Mouse (Mus musculus): ENCODE data around the gene Pole2. TPM values are rescaled to one million over a fixed set of nuclear protein-coding genes. Genes with fewer than 3 reads are reported as not detected.

Gene Pole2
- 9.3 TPM for polyA plus RNA-seq (2014; fragmentation: Illumina TruSeq; extraction: RNeasy Lipid Tissue Mini Kit (QIAGEN cat#74804); ENCODE audit: low read depth, low replicate concordance)

DNA sequence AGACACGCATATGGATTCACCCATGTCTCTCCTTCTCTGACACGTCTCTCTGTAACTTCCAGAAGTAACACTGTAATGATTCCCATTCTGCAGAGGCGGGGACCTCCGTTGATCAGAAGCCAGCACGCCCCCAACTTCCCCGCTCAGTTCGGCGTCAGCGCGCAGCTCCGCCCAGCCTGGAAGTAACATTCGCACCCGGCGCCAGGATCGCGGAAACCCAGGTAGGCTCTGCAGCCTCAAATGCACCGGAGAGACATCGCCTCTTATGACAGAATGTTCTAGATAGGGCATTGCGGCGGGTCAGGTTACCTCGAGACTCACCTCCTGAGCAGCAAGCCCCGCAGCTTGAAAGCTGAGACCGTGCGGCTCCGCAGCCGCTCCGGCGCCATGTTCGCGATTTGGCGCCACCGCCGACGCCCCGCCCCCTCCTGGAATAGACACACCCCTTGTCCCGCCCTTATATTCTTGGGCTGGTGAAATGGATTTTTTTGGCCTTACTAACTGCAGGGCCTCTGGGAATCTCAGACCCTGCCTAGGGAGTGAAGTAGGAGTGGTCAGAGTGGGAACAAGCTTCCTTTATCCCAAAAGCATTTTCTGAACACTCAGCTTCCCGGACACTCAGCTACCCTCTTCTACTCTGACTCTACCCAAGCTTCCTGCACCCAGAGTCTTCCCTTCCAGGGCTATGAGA is at the start of gene Pole2:
TSS of gene Pole2 (minus strand) at position 420 of the 691 bp plus-strand sequence.

DNA sequence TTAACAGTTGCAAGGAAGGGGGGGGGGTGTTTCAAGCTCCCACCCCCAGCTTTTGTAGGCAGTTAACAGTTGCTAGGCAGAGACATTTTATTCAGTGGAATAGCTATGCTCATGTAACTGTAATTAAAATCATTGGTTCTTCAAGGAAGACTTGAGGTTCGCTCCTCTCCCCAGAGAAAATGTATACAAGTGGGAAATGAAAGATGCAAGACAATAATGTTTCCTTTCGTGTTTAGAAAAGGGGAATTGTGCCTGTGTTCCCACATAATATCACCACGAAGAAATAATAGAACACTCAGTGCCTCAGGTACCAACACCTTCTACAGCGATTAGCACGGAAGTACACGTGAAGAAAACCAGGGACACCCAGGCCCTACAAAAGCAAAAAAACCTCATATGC is 12.9 kb upstream of the Pole2 start, which contains the start of gene Klhdc1:
TSS of gene Klhdc1 (plus strand) at position 301 of the 400 bp plus-strand sequence.

DNA sequence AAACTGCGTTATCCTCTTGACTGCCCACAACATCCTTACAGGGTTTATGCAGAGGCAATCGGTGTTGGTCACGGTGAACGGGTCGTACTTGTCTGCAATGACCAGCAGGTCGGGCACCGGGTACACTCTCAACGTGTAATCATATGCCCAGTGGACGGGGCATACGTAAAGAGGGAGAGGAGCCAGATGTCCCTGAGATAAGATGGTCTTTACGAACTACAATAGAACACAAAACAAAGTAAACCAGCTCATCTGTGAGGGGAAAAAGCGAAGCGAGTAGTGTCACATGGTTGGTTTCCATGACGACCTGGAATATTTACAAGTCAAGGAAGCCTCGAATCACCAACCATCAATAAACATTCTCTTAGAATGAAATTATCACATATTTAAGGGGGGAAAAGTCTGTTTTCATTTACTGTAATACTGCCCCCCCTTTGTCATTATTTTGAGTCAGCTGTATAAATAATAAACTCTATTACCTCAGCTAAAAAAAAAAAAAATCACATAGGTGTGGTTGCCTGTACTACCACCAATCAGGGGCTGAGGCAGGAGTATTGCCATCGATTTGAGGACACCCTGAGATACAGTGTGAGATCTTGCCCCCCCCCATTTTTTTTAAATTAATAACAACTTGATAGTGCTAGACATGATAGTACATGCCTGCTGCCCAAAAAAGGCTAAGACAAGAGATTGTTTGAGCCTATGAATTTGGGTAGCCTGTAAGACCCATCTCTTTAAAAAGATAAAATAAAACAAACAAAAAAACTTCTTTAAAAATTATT is 23.8 kb downstream of the Pole2 start, which contains the start of gene Gm49384:
TSS of gene Gm49384 (minus strand) at position 216 of the 782 bp plus-strand sequence.

DNA sequence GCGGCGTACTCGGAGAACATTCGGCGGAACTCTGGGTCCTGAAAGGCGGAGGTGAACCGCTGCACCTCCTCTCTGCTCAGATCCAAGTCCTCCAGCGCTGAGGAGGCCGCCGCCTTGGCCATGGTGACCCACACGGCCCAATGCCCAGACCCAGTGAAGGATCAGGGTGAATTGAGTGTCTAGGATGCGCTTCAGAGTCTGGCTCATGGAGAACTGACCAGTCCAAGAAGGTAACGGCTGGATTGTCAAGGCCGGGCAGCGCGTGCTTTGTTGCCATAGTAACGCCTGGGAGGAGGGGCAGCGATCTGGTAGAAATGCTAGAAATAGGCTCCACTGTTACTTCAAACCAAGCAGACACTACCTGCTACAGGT is 29.8 kb downstream of the Pole2 start, which contains the start of gene Dnaaf2:
TSS of gene Dnaaf2 (minus strand) at position 266 of the 372 bp plus-strand sequence.

DNA sequence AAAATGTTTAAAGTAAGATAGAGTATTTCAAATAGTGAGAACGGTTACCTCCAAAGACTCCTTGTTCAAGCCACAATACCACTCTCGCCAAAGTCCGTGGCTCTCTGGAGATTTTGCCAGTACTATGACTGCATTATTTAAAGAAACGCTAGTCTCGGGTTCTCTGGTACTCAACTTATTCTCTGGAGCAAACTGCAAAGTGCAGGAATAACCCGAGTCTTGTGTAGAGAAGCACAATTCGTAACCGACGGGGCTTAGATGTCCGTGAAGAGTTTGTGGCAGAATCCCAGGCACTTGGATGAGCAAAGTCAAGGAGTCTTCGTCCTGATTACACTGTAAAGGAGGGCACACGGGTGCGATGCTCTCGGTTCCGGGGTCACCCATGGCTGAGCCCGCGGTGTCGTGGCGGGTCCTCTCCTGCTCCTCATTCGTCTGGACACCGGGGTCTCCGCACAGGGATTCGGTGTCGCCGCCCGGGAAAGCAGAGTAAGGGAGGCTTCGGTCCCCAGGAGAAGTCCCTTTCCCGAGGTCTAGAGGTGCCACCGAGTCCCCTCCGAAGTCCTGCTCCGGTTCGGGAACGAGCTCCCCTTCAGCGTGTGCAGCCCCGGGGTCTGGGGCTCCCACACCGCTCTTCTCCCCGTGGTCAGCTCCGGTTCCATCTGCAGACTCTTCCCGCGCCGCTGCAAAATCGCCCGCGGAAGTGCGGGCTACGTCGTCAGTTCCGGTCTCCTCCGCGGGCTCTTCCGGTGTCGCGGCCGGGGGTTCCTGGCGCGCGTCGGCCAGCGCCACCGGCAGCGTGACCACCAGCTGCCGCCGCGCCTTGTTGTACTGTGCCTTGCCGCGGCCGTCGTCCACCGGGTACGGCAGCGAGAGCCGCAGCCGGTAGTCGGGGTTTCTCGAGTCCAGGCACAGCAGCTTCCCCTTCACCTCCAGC is 31.3 kb downstream of the Pole2 start, which contains the start of gene Gm49383:
TSS of gene Gm49383 (minus strand) at position 661 of the 934 bp plus-strand sequence.

DNA sequence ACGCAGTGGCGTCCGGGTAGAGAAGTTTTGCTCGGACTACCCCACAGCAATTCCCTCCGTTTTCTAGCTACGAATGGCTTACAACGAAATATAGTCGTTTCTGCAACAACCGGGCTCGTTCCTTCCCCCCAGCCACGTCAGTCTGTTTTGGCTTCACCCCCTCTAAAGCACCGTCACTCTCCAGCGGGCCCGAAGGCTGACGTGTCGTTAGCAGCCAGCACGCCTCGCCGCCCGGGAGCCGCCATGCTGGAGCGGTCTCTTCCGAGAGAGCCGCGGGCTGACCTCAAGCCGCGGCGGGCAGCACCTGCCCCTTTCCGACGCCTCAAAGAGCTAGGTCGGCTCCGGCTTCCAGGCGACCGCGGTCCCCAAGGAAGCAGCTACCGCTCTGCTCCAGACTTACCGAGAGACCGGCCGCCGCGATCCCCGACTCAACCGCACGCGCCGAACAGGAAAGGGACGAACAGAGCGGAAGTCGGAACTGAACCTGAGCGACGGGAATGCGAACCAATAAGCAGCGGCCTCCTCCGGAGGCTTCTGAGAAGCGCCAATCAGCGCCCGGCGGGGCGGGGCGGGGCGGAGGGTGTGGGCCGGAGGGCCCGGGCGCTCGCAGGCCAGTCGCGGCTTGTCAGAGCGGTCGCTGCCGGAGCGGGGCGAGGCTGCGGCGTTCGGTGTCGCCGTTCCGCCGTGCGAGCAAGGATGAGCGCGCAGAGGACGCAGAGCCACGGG is 44.2 kb downstream of the Pole2 start, which contains the start of the genes Rpl36al and Mgat2:
TSS of gene Rpl36al (minus strand) at position 501 of the 726 bp plus-strand sequence.
TSS of gene Mgat2 (plus strand) at position 575 of the 726 bp plus-strand sequence.

DNA sequence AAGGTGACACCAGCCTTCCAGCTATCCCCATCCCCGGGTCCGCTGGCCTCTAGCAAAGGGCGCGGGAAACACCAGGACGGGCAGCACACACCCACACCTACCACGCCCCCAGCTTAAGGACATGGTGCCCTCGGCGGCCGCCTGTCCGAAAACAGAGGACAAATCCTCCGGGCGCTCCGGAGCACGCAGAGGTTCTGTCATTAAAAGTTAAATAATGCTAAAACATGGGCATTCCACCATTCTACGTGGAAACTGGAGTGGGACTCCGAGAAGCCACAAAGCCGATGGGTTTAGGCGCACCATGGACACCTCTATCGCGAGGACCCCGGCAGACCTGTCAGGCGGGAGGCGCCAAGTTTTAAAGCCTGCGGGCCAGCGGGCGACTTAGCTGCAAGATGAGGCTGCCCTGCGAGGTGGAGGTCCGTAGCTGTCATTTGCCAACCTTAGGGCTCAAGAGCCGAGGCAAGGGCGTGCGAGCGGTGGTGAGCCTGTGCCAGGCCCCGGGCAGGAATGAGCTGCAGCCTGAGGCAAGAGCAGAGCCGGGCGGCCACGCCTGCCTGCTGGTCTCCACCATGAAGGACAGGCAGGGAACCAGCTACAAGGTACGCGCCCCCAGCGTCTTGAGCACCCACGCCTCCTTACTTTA is 59.4 kb downstream of the Pole2 start, which contains the start of gene Lrr1:
TSS of gene Lrr1 (plus strand) at position 354 of the 646 bp plus-strand sequence.

DNA sequence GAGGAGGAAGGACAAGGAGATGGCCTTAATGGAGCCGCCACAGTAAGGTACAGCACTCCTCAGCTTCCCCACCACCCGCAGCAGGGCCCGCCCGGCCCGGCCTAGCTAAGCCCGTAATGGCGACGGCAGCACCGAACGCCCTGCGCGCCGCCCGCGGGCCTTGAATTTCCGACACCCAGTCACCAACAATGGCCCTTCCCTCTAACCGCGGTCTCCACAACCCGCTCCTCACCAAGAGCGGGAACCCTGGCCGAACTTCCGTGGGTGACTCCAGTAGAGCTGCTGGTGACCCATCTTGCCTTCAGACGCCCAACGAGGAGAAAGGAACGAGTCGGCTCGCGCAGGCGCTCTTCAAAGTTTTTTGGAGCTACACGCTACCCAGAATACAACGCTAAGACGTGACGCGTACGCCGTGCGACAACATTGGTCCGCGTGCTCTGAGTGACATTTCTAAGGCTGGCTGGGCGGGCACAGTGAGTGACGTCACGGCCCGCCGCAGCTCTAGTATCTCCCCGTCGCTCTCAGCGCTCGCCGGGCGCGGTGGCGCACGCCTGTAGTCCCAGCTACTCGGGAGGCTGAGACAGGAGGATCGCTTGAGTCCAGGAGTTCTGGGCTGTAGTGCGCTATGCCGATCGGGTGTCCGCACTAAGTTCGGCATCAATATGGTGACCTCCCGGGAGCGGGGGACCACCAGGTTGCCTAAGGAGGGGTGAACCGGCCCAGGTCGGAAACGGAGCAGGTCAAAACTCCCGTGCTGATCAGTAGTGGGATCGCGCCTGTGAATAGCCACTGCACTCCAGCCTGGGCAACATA is 69.0 kb downstream of the Pole2 start, which contains the start of gene Rps29:
TSS of gene Rps29 (minus strand) at position 422 of the 813 bp plus-strand sequence.

Other genes starting within 250 kb of the Pole2 start
- 54.5 TPM for gene Rps29, start 69.0 kb downstream of the Pole2 start, polyA plus RNA-seq (2014; fragmentation: Illumina TruSeq; extraction: RNeasy Lipid Tissue Mini Kit (QIAGEN cat#74804); ENCODE audit: low read depth, low replicate concordance)
- 4.6 TPM for gene Lrr1, start 59.4 kb downstream of the Pole2 start, polyA plus RNA-seq (2014; fragmentation: Illumina TruSeq; extraction: RNeasy Lipid Tissue Mini Kit (QIAGEN cat#74804); ENCODE audit: low read depth, low replicate concordance)
- 142 TPM for gene Rpl36al, start 44.1 kb downstream of the Pole2 start, polyA plus RNA-seq (2014; fragmentation: Illumina TruSeq; extraction: RNeasy Lipid Tissue Mini Kit (QIAGEN cat#74804); ENCODE audit: low read depth, low replicate concordance)
- 99.6 TPM for gene Mgat2, start 44.0 kb downstream of the Pole2 start, polyA plus RNA-seq (2014; fragmentation: Illumina TruSeq; extraction: RNeasy Lipid Tissue Mini Kit (QIAGEN cat#74804); ENCODE audit: low read depth, low replicate concordance)
- not detected for gene Gm49383, start 31.1 kb downstream of the Pole2 start, polyA plus RNA-seq (2014; fragmentation: Illumina TruSeq; extraction: RNeasy Lipid Tissue Mini Kit (QIAGEN cat#74804); ENCODE audit: low read depth, low replicate concordance)
- gene Dnaaf2, start 29.8 kb downstream of the Pole2 start, polyA plus RNA-seq (2014; fragmentation: Illumina TruSeq; extraction: RNeasy Lipid Tissue Mini Kit (QIAGEN cat#74804); ENCODE audit: low read depth, low replicate concordance) = 2.8 TPM
- gene Gm49384, start 23.9 kb downstream of the Pole2 start, polyA plus RNA-seq (2014; fragmentation: Illumina TruSeq; extraction: RNeasy Lipid Tissue Mini Kit (QIAGEN cat#74804); ENCODE audit: low read depth, low replicate concordance) = 9.5 TPM
- 12.1 TPM for gene Klhdc1, start 13.0 kb upstream of the Pole2 start, polyA plus RNA-seq (2014; fragmentation: Illumina TruSeq; extraction: RNeasy Lipid Tissue Mini Kit (QIAGEN cat#74804); ENCODE audit: low read depth, low replicate concordance)
- 76.0 TPM for gene Klhdc2, start 68.5 kb upstream of the Pole2 start, polyA plus RNA-seq (2014; fragmentation: Illumina TruSeq; extraction: RNeasy Lipid Tissue Mini Kit (QIAGEN cat#74804); ENCODE audit: low read depth, low replicate concordance)
- 150 TPM for gene Nemf, start 129.0 kb upstream of the Pole2 start, polyA plus RNA-seq (2014; fragmentation: Illumina TruSeq; extraction: RNeasy Lipid Tissue Mini Kit (QIAGEN cat#74804); ENCODE audit: low read depth, low replicate concordance)
- 153 TPM for gene Arf6, start 144.0 kb upstream of the Pole2 start, polyA plus RNA-seq (2014; fragmentation: Illumina TruSeq; extraction: RNeasy Lipid Tissue Mini Kit (QIAGEN cat#74804); ENCODE audit: low read depth, low replicate concordance)
- gene Gm9887, start 144.3 kb upstream of the Pole2 start, polyA plus RNA-seq (2014; fragmentation: Illumina TruSeq; extraction: RNeasy Lipid Tissue Mini Kit (QIAGEN cat#74804); ENCODE audit: low read depth, low replicate concordance) = not detected

Measured in sigmoid colon, adult 10 weeks (tissue).